Mouse (Mus musculus): Measurements from ENCODE around the gene Gnptab. TPM values are rescaled to one million over a fixed set of nuclear protein-coding genes. Genes with fewer than 3 reads are reported as not detected.

Gnptab gene
- polyA plus RNA-seq, 1 experiment from 2014 or later: 7.7 TPM

GRCm38 (mm10) chr10:88392181-88392847 lies 13.4 kb downstream of the Gnptab start:
- DNase-seq (ENCODE audit: low spot score) (no peak), ATAC-seq (ENCODE audit: insufficient read depth, low FRiP score, low TSS enrichment) (no peak)
- Histone ChIP-seq H3K27me3 (ENCODE audit: control insufficient read depth, insufficient read depth, low read length) (no peaks in the 10 kb centered on the region), H3K36me3 (ENCODE audit: control insufficient read depth, insufficient read depth, low read length) (no peaks in the 10 kb centered on the region), H3K4me3 (ENCODE audit: low read depth, low read length) (no peak overlapping the region), H3K9ac (ENCODE audit: low read length) (no peak overlapping the region), H3K9me3 (ENCODE audit: control insufficient read depth, low read length) (no peaks in the 10 kb centered on the region), H3K4me2 (ENCODE audit: low read depth) (no peak overlapping the region), H3K4me1 (ENCODE audit: control insufficient read depth, insufficient read depth, low read length) (peaks cover 4% of the 10 kb centered on the region; the same call in 1 of the 2 replicates), H3K27ac (ENCODE audit: low read depth, low read length) (no peak overlapping the region)
- WGBS: 86% methylated on average over 9 of the region's 9 CpGs

GRCm38 (mm10) chr10:88398668-88399243 lies 19.8 kb downstream of the Gnptab start:
- no peaks in the 10 kb centered on the region for H3K36me3 ChIP-seq (ENCODE audit: control insufficient read depth, insufficient read depth, low read length)
- DNase-seq (ENCODE audit: low spot score): no peak
- no peak overlapping the region for H3K4me3 ChIP-seq (ENCODE audit: low read depth, low read length)
- no peak overlapping the region for H3K9ac ChIP-seq (ENCODE audit: low read length)
- 88% methylated on average over 6 of the region's 6 CpGs for WGBS
- H3K4me1 ChIP-seq (ENCODE audit: control insufficient read depth, insufficient read depth, low read length): no peaks in the 10 kb centered on the region
- H3K4me2 ChIP-seq (ENCODE audit: low read depth): no peak overlapping the region
- ATAC-seq (ENCODE audit: insufficient read depth, low FRiP score, low TSS enrichment): no peak
- H3K27me3 ChIP-seq (ENCODE audit: control insufficient read depth, insufficient read depth, low read length): no peaks in the 10 kb centered on the region
- H3K27ac ChIP-seq (ENCODE audit: low read depth, low read length): no peak overlapping the region
- no peaks in the 10 kb centered on the region for H3K9me3 ChIP-seq (ENCODE audit: control insufficient read depth, low read length)

- no peaks in the 10 kb centered on the region for H3K9me3 ChIP-seq (ENCODE audit: control insufficient read depth, low read length)
- ATAC-seq (ENCODE audit: insufficient read depth, low FRiP score, low TSS enrichment) (no peak), DNase-seq (ENCODE audit: low spot score) (no peak)
- H3K4me1 ChIP-seq (ENCODE audit: control insufficient read depth, insufficient read depth, low read length): no peaks in the 10 kb centered on the region
- 85% methylated on average over 5 of the region's 5 CpGs for WGBS
- H3K4me2 ChIP-seq (ENCODE audit: low read depth): no peak overlapping the region
- H3K9ac ChIP-seq (ENCODE audit: low read length): no peak overlapping the region
- H3K36me3 ChIP-seq (ENCODE audit: control insufficient read depth, insufficient read depth, low read length): no peaks in the 10 kb centered on the region
- H3K27me3 ChIP-seq (ENCODE audit: control insufficient read depth, insufficient read depth, low read length): no peaks in the 10 kb centered on the region
- no peak overlapping the region for H3K4me3 ChIP-seq (ENCODE audit: low read depth, low read length)
- H3K27ac ChIP-seq (ENCODE audit: low read depth, low read length): no peak overlapping the region
Measured at GRCm38 (mm10) chr10:88399271-88399670, 20.3 kb downstream of the Gnptab start.

- no peak overlapping the region for H3K27ac ChIP-seq (ENCODE audit: low read depth, low read length)
- H3K27me3 ChIP-seq (ENCODE audit: control insufficient read depth, insufficient read depth, low read length): no peaks in the 10 kb centered on the region
- DNase-seq (ENCODE audit: low spot score) (no peak), ATAC-seq (ENCODE audit: insufficient read depth, low FRiP score, low TSS enrichment) (no peak)
- H3K4me2 ChIP-seq (ENCODE audit: low read depth): no peak overlapping the region
- H3K36me3 ChIP-seq (ENCODE audit: control insufficient read depth, insufficient read depth, low read length): no peaks in the 10 kb centered on the region
- H3K9me3 ChIP-seq (ENCODE audit: control insufficient read depth, low read length): no peaks in the 10 kb centered on the region
- WGBS: 92% methylated on average over 4 of the region's 4 CpGs
- H3K4me3 ChIP-seq (ENCODE audit: low read depth, low read length): no peak overlapping the region
- no peaks in the 10 kb centered on the region for H3K4me1 ChIP-seq (ENCODE audit: control insufficient read depth, insufficient read depth, low read length)
- H3K9ac ChIP-seq (ENCODE audit: low read length): no peak overlapping the region
Measured at GRCm38 (mm10) chr10:88403021-88403420, 24.1 kb downstream of the Gnptab start.

- DNase-seq (ENCODE audit: low spot score) (no peak), ATAC-seq (ENCODE audit: insufficient read depth, low FRiP score, low TSS enrichment) (no peak)
- Histone ChIP-seq H3K4me2 (ENCODE audit: low read depth) (no peak overlapping the region), H3K36me3 (ENCODE audit: control insufficient read depth, insufficient read depth, low read length) (no peaks in the 10 kb centered on the region), H3K4me1 (ENCODE audit: control insufficient read depth, insufficient read depth, low read length) (no peaks in the 10 kb centered on the region), H3K4me3 (ENCODE audit: low read depth, low read length) (no peak overlapping the region), H3K27ac (ENCODE audit: low read depth, low read length) (no peak overlapping the region), H3K9me3 (ENCODE audit: control insufficient read depth, low read length) (no peaks in the 10 kb centered on the region), H3K27me3 (ENCODE audit: control insufficient read depth, insufficient read depth, low read length) (no peaks in the 10 kb centered on the region), H3K9ac (ENCODE audit: low read length) (no peak overlapping the region)
- WGBS: 72% methylated on average over 6 of the region's 6 CpGs
Measured at GRCm38 (mm10) chr10:88404220-88404619, 25.3 kb downstream of the Gnptab start.

- Histone ChIP-seq H3K27ac (ENCODE audit: low read depth, low read length) (no peak overlapping the region), H3K9ac (ENCODE audit: low read length) (no peak overlapping the region), H3K4me1 (ENCODE audit: control insufficient read depth, insufficient read depth, low read length) (no peaks in the 10 kb centered on the region), H3K27me3 (ENCODE audit: control insufficient read depth, insufficient read depth, low read length) (no peaks in the 10 kb centered on the region), H3K4me3 (ENCODE audit: low read depth, low read length) (no peak overlapping the region), H3K36me3 (ENCODE audit: control insufficient read depth, insufficient read depth, low read length) (no peaks in the 10 kb centered on the region), H3K9me3 (ENCODE audit: control insufficient read depth, low read length) (no peaks in the 10 kb centered on the region), H3K4me2 (ENCODE audit: low read depth) (no peak overlapping the region)
- WGBS: 65% methylated on average over 7 of the region's 7 CpGs
- no peak for DNase-seq (ENCODE audit: low spot score)
- ATAC-seq (ENCODE audit: insufficient read depth, low FRiP score, low TSS enrichment): no peak
Measured at GRCm38 (mm10) chr10:88405812-88406211, 26.9 kb downstream of the Gnptab start.

DNA sequence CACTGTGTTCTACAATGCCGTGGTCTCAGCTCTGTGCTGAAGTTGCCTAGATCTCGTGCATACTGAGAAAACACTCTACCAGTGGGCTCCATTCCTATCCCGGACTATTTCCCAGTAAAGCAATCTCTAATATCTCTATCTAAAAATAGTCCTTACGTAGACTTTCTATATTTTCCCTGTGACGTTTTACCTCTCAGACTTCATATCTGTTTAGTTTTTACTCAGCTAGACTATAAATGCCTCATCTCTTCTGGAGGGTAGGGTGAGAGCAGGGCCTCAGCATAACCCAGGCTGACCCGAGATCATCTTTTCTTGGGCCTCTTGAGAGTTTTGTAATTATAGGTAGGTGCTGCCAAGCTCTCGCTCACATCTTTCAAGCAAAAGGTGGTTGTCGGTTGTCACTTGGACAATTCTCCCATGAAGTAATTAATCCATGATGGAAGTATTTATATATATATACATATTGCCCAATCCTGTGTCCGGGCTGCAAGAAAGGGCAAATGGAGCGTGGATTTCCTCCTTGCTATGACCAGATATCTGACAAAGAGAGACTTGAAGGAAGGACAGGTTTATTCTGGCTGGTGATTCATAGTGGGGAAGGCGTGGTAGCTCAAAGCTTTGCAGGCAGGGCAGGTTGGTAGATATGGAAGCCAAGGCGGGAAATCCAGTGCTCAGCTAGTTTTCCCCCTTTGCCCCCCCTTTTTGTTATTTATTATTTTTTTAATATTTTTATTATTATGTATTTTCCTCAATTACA lies 29.1 kb downstream of the Gnptab start:
- H3K4me3 ChIP-seq (ENCODE audit: low read depth, low read length): no peak overlapping the region
- WGBS: 90% methylated on average over 12 of the region's 12 CpGs
- H3K9me3 ChIP-seq (ENCODE audit: control insufficient read depth, low read length): no peaks in the 10 kb centered on the region
- H3K4me1 ChIP-seq (ENCODE audit: control insufficient read depth, insufficient read depth, low read length): no peaks in the 10 kb centered on the region
- DNase-seq (ENCODE audit: low spot score) (no peak), ATAC-seq (ENCODE audit: insufficient read depth, low FRiP score, low TSS enrichment) (no peak)
- no peak overlapping the region for H3K27ac ChIP-seq (ENCODE audit: low read depth, low read length)
- no peaks in the 10 kb centered on the region for H3K36me3 ChIP-seq (ENCODE audit: control insufficient read depth, insufficient read depth, low read length)
- no peak overlapping the region for H3K4me2 ChIP-seq (ENCODE audit: low read depth)
- no peak overlapping the region for H3K9ac ChIP-seq (ENCODE audit: low read length)
- no peaks in the 10 kb centered on the region for H3K27me3 ChIP-seq (ENCODE audit: control insufficient read depth, insufficient read depth, low read length)

GRCm38 (mm10) chr10:88409751-88410150 lies 30.8 kb downstream of the Gnptab start:
- no peak overlapping the region for H3K27ac ChIP-seq (ENCODE audit: low read depth, low read length)
- H3K9ac ChIP-seq (ENCODE audit: low read length): no peak overlapping the region
- H3K9me3 ChIP-seq (ENCODE audit: control insufficient read depth, low read length): no peaks in the 10 kb centered on the region
- no peaks in the 10 kb centered on the region for H3K36me3 ChIP-seq (ENCODE audit: control insufficient read depth, insufficient read depth, low read length)
- H3K4me1 ChIP-seq (ENCODE audit: control insufficient read depth, insufficient read depth, low read length): no peaks in the 10 kb centered on the region
- no peak overlapping the region for H3K4me3 ChIP-seq (ENCODE audit: low read depth, low read length)
- WGBS: 77% methylated on average over 2 of the region's 2 CpGs
- ATAC-seq (ENCODE audit: insufficient read depth, low FRiP score, low TSS enrichment) (no peak), DNase-seq (ENCODE audit: low spot score) (no peak)
- H3K27me3 ChIP-seq (ENCODE audit: control insufficient read depth, insufficient read depth, low read length): no peaks in the 10 kb centered on the region
- H3K4me2 ChIP-seq (ENCODE audit: low read depth): no peak overlapping the region
